Mouse (Mus musculus) intestine, postnatal 0 days (tissue): ENCODE results near the gene Kpna4. TPM values are rescaled to one million over a fixed set of nuclear protein-coding genes. Genes with fewer than 3 reads are reported as not detected.

Experiments
- ATAC-seq: fragments of 200-750 bp; cut with Nextera tagmentation; 2 replicates; pipeline ENCODE4 v1.8.0; 2017; ENCODE audit warnings: mild to moderate bottlenecking, moderate TSS enrichment, moderate library complexity
- H3K27ac ChIP-seq: fragments of 300-500 bp; sonication (generic); 2 replicates; pipeline ENCODE4 v1.5.1; 2014; ENCODE audit warnings: mild to moderate bottlenecking, low read depth, low read length, moderate library complexity
- H3K27me3 ChIP-seq: fragments of 300-500 bp; sonication (generic); replicated peaks from 2 replicates; pipeline ENCODE4 v1.6.1; 2014; ENCODE audit warnings: low read length, mixed read lengths; ENCODE audit not compliant: control insufficient read depth, insufficient read depth
- H3K36me3 ChIP-seq: fragments of 300-500 bp; sonication (generic); 2 replicates; pipeline ENCODE4 v1.6.1; 2014; ENCODE audit warnings: mild to moderate bottlenecking, moderate library complexity; ENCODE audit not compliant: control insufficient read depth, insufficient read depth
- H3K4me1 ChIP-seq: fragments of 300-500 bp; sonication (generic); replicated peaks from 2 replicates; pipeline ENCODE4 v1.6.1; 2014; ENCODE audit warnings: antibody characterized with exemption, low read length, mixed read lengths; ENCODE audit not compliant: control insufficient read depth, insufficient read depth
- H3K4me2 ChIP-seq: fragments of 300-500 bp; sonication (generic); replicated peaks from 2 replicates; pipeline ENCODE4 v1.6.1; 2014; ENCODE audit warnings: low read depth, mild to moderate bottlenecking, moderate library complexity
- H3K4me3 ChIP-seq: fragments of 300-500 bp; sonication (generic); 2 replicates; pipeline ENCODE4 v1.5.1; 2014; ENCODE audit warnings: low read depth, low read length
- H3K9ac ChIP-seq: fragments of 300-500 bp; sonication (generic); 2 replicates; pipeline ENCODE4 v1.6.1; 2014; ENCODE audit warnings: mild to moderate bottlenecking, low read depth, low read length
- H3K9me3 ChIP-seq: fragments of 300-500 bp; sonication (generic); 2 replicates; pipeline ENCODE4 v1.6.1; 2016; ENCODE audit warnings: mixed run types; ENCODE audit not compliant: control insufficient read depth
- CTCF ChIP-seq: sonication (generic); IDR thresholded peaks from 2 replicates; pipeline ENCODE4 v1.5.1; 2016; ENCODE audit warnings: low read depth, mild to moderate bottlenecking, control low read depth, antibody characterized with exemption, moderate library complexity
- WGBS: fragments of 180-500 bp; shearing (Covaris S2); extraction: QIAGEN DNeasy Blood & Tissue Kit; methylation state at CpG from one replicate; pipeline ENCODE4 v1.1.7; 2014; 5-methylcytosine and 5-hydroxymethylcytosine counted together
- polyA plus RNA-seq: library from polyadenylated mRNA; unstranded; fragments of >200 nt; fragmentation: Nextera tagmentation; extraction: Ambion mirVana; gene quantifications from 2 replicates; pipeline ENCODE4 v1.2.1, GENCODE M21; 2015

Gene Kpna4
- polyA plus RNA-seq, 1 experiment from 2014 or later = 18.1 TPM

DNA sequence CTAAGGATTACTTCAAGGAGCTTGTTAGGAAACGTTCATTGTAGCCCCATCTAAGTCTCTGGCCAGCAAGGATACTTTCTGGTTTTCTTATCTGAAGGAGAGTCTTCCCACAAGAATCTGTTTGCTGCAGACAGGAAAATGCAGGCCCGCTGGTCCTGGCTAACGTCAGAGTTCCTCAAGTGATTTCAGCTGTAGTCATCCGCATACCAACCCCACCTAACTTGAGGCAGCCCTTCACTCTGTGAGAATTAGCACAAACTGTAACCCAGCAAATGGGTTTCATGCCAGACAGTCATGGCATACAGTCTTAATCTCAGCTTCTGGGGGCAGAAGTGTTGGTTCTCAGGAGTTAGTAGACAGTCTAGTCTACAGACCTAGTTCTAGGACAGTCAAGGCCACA is 80.4 kb downstream of the Kpna4 start:
- no peak for TF ChIP-seq CTCF
- no peak overlapping the region for H3K4me2 ChIP-seq
- H3K27me3 ChIP-seq = no peaks in the 10 kb centered on the region
- ATAC-seq = no peak
- H3K9ac ChIP-seq = no peak overlapping the region
- no peaks in the 10 kb centered on the region for H3K4me1 ChIP-seq
- 76% methylated on average over 4 of the region's 4 CpGs for WGBS
- H3K36me3 ChIP-seq = no peaks in the 10 kb centered on the region
- H3K9me3 ChIP-seq = no peaks in the 10 kb centered on the region
- H3K4me3 ChIP-seq = no peak overlapping the region
- no peak overlapping the region for H3K27ac ChIP-seq

DNA sequence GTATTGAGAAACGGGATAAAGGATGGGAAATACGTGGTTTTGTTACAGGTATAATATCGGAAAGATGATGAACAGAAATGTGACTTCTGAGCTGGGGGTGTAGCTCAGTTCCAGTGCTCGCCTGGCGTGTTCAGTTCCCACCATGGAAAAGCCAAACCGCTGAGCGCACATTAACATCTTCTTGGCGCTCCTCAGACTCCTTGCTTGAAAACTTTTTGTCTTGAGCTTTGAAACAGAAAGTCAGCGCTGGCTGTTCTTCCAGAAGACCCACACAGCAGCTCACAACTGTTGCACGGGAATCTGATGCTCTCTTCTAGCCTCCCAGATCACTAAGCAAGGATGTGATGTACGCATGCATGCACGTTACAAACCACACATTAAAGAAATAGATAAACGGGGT is 81.2 kb downstream of the Kpna4 start:
- no peaks in the 10 kb centered on the region for H3K4me1 ChIP-seq
- H3K9ac ChIP-seq = no peak overlapping the region
- no peaks in the 10 kb centered on the region for H3K9me3 ChIP-seq
- peak overlapping the region; percentile 93 for H3K4me3 ChIP-seq
- ATAC-seq = no peak
- H3K4me2 ChIP-seq = peak overlapping the region; percentile 82
- no peaks in the 10 kb centered on the region for H3K36me3 ChIP-seq
- TF ChIP-seq CTCF = no peak
- H3K27me3 ChIP-seq = no peaks in the 10 kb centered on the region
- H3K27ac ChIP-seq = no peak overlapping the region
- 27% methylated on average over 13 of the region's 13 CpGs for WGBS

DNA sequence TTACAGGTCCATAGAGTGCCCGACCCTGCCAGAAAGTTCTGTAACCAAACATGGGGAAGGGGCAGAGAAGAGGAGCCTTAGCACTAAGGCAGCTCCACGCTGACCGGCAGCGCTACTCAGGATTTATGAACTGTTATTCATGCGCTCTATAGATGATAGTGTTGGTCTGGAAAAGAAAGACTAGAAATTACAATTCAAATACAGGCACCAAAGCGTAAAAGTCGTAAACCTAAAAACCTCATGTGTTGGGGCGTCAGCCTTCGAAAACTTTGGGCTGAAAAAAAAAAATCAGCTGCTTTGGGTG is 81.6 kb downstream of the Kpna4 start:
- Histone ChIP-seq H3K4me2 (peak overlapping the region; percentile 82), H3K4me1 (no peaks in the 10 kb centered on the region), H3K36me3 (no peaks in the 10 kb centered on the region), H3K27me3 (no peaks in the 10 kb centered on the region), H3K9me3 (no peaks in the 10 kb centered on the region), H3K27ac (peak overlapping the region; percentile 51), H3K4me3 (peak overlapping the region; percentile 93), H3K9ac (peak overlapping the region; percentile 83)
- TF ChIP-seq CTCF = no peak
- 4% methylated on average over 9 of the region's 9 CpGs for WGBS
- ATAC-seq = no peak

DNA sequence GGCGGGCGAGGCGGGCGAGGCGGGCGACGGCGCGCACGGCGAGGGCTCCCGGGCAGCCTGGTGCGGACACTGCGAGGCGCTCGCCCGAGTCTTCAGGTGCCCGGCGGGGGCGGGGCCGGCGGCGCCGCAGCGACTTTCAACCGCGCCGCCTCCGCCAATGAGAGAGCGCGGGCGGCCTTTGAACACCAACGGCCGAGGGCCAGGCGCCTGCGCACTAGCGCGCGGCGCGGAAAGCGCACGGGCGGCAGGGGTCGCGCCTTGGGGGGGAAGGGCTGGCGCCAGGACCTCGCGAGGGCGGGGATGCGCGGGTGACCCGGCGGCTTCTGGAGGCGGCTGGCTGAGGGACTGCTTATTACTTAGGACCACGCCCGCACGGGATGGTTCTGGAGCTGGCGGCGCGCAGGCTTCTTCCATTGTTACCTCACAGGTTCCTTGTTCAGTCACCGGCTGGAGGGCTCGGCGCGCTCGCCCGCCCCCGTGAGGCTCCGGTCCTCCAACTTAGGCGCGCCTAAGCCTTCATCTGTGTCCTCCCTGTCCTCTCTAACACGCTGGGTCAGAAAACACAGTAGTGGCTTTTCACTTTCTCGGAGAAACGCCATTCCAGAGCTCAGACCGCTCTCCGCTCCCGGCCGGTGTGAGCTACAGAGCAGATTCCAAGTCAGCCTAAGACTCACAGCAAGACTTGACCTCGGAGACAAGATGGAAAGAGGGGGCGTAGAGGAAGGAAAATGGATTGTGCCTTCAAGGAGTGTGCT is 82.1 kb downstream of the Kpna4 start, which contains the start of gene Trim59:
TSS of gene Trim59 (minus strand) at position 111 of the 755 bp plus-strand sequence.
- Histone ChIP-seq H3K9me3 (no peaks in the 10 kb centered on the region), H3K4me1 (no peaks in the 10 kb centered on the region), H3K9ac (peak within 1 kb of the TSS; percentile 83), H3K4me2 (peak within 1 kb of the TSS; percentile 82), H3K4me3 (peak within 1 kb of the TSS; percentile 93), H3K27me3 (no peaks in the 10 kb centered on the region), H3K27ac (peak within 1 kb of the TSS; percentile 51), H3K36me3 (no peaks in the 10 kb centered on the region)
- WGBS = under 1% methylated on average over 69 of the region's 80 CpGs
- ATAC-seq = peak; percentile 99
- peak; percentile 37; the same call in 1 of the 2 replicates for TF ChIP-seq CTCF

DNA sequence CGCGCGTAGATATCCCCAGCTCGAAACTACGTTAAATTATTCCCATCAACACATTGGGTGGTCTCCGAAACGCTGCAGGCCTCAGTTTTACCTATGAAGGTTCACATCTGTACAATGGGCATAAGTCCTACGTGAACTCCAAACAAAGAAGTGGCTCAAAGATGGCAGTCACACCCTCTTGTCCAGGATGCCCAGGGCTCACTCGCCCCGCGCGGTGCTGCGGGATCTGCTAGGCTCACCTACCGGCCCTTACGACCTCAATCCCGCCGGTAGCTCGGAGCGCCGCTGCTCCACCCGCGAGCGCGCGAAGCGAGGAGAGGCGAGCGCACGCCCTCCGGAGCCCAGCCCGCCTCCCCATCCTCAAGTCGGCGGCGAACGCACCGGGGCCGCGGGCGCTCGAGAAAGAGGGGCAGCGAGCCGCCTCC is 82.7 kb downstream of the Kpna4 start:
- Histone ChIP-seq H3K36me3 (no peaks in the 10 kb centered on the region), H3K4me1 (no peaks in the 10 kb centered on the region), H3K27me3 (no peaks in the 10 kb centered on the region), H3K27ac (peak overlapping the region; percentile 51), H3K4me3 (peak overlapping the region; percentile 93), H3K9me3 (no peaks in the 10 kb centered on the region), H3K9ac (peak overlapping the region; percentile 83), H3K4me2 (peak overlapping the region; percentile 82)
- ATAC-seq = peak; percentile 69
- no peak for TF ChIP-seq CTCF
- WGBS = under 1% methylated on average over 32 of the region's 42 CpGs

DNA sequence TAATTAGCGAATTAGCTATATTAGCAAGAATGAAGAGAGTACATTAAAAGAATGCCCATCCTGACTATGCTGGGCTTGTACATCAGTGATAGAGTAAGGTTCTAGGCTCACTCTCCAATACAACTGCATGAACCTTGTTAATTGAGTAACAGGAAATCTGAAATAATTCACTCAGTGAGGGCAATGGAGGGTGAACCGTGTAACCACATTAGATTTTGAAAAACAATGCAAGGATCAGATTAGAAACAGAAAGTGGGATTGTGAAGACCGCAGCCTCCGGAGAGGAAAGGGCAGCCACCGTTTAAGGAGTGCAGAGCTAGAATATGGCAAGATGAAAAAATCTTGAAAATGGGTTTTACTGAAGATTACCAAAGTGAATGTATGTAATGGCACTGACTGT is 85.6 kb downstream of the Kpna4 start:
- Histone ChIP-seq H3K4me3 (peak overlapping the region; percentile 2; the same call in 1 of the 2 replicates), H3K9ac (no peak overlapping the region), H3K36me3 (no peaks in the 10 kb centered on the region), H3K9me3 (no peaks in the 10 kb centered on the region), H3K27me3 (no peaks in the 10 kb centered on the region), H3K4me1 (no peaks in the 10 kb centered on the region), H3K4me2 (peak overlapping the region; percentile 35; the same call in 1 of the 2 replicates), H3K27ac (no peak overlapping the region)
- WGBS = 69% methylated on average over 5 of the region's 5 CpGs
- no peak for TF ChIP-seq CTCF
- ATAC-seq = no peak
